Mouse (Mus musculus) embryo, embryonic 10 days (tissue): ENCODE results near the gene 2610044O15Rik8.

ENCODE experiments used
- DNase-seq: peaks from one replicate; pipeline ENCODE4 v3.0.0-alpha.2; 2015; ENCODE audit warnings: low spot score

Gene 2610044O15Rik8

GRCm38 (mm10) chr8:129234027-129234733, at the start of gene 2610044O15Rik8:
2610044O15Rik8 (minus strand) TSS chr8:129234406.
- peak; percentile 86 for DNase-seq

GRCm38 (mm10) chr8:129265918-129266317, 31.7 kb upstream of the 2610044O15Rik8 start:
- no peak for DNase-seq

GRCm38 (mm10) chr8:129264296-129264695, 30.1 kb upstream of the 2610044O15Rik8 start:
- no peak for DNase-seq

GRCm38 (mm10) chr8:129263211-129263927, 29.2 kb upstream of the 2610044O15Rik8 start:
- peak; percentile 82 for DNase-seq

GRCm38 (mm10) chr8:129233664-129234026, 561 bp downstream of the 2610044O15Rik8 start:
- DNase-seq, result no peak
